Mouse (Mus musculus) adrenal gland, postnatal 25 days (tissue): ENCODE results near the gene Lrrc4c. TPM values are rescaled to one million over a fixed set of nuclear protein-coding genes. Genes with fewer than 3 reads are reported as not detected.
A peak's percentile ranks its signal among the peaks of the same experiment; 100 is the strongest.

Experiments
- DNase-seq: peaks from one replicate; pipeline ENCODE4 v3.0.0; 2021; ENCODE audit warnings: mixed read lengths
- total RNA-seq: library from RNA; stranded (reverse); gene quantifications from 2 replicates; pipeline ENCODE4 v1.2.3, GENCODE M21; 2021

Lrrc4c gene
- total RNA-seq, 1 experiment from 2014 or later: 3.8 TPM

- no peak for DNase-seq
Measured at GRCm38 (mm10) chr2:96547171-96547570, 229.2 kb downstream of the Lrrc4c start.

GRCm38 (mm10) chr2:96573755-96574154 is 255.8 kb downstream of the Lrrc4c start:
- DNase-seq: no peak

- DNase-seq: no peak
Measured at GRCm38 (mm10) chr2:96577701-96578100, 259.7 kb downstream of the Lrrc4c start.

- DNase-seq: no peak
Measured at GRCm38 (mm10) chr2:96580136-96580733, 262.3 kb downstream of the Lrrc4c start.

- peak; percentile 1 for DNase-seq
Measured at GRCm38 (mm10) chr2:96585665-96586064, 267.7 kb downstream of the Lrrc4c start.

- DNase-seq: no peak
Measured at GRCm38 (mm10) chr2:96604801-96605200, 286.8 kb downstream of the Lrrc4c start.

GRCm38 (mm10) chr2:96614121-96614520 is 296.2 kb downstream of the Lrrc4c start:
- no peak for DNase-seq

GRCm38 (mm10) chr2:96618691-96619205 is 300.8 kb downstream of the Lrrc4c start:
- DNase-seq: no peak

GRCm38 (mm10) chr2:96667113-96667512 is 349.1 kb downstream of the Lrrc4c start:
- DNase-seq: no peak

GRCm38 (mm10) chr2:96681806-96682205 is 363.8 kb downstream of the Lrrc4c start:
- no peak for DNase-seq

- DNase-seq: no peak
Measured at GRCm38 (mm10) chr2:96685328-96685727, 367.4 kb downstream of the Lrrc4c start.

- DNase-seq: no peak
Measured at GRCm38 (mm10) chr2:96705004-96705403, 387.0 kb downstream of the Lrrc4c start.

- DNase-seq: no peak
Measured at GRCm38 (mm10) chr2:96707772-96708350, 389.9 kb downstream of the Lrrc4c start.

- DNase-seq: no peak
Measured at GRCm38 (mm10) chr2:96714561-96714960, 396.6 kb downstream of the Lrrc4c start.

GRCm38 (mm10) chr2:96717353-96717752 is 399.4 kb downstream of the Lrrc4c start:
- DNase-seq: no peak

- DNase-seq: no peak
Measured at GRCm38 (mm10) chr2:96723395-96723794, 405.4 kb downstream of the Lrrc4c start.

GRCm38 (mm10) chr2:96736081-96736480 is 418.1 kb downstream of the Lrrc4c start:
- DNase-seq: no peak

GRCm38 (mm10) chr2:96755066-96755465 is 437.1 kb downstream of the Lrrc4c start:
- DNase-seq: no peak

GRCm38 (mm10) chr2:96757701-96758100 is 439.7 kb downstream of the Lrrc4c start:
- no peak for DNase-seq

GRCm38 (mm10) chr2:96763538-96763937 is 445.6 kb downstream of the Lrrc4c start:
- no peak for DNase-seq

GRCm38 (mm10) chr2:96775376-96775775 is 457.4 kb downstream of the Lrrc4c start:
- DNase-seq: no peak

- no peak for DNase-seq
Measured at GRCm38 (mm10) chr2:96796681-96797385, 478.9 kb downstream of the Lrrc4c start.

GRCm38 (mm10) chr2:96850839-96851396 is 532.9 kb downstream of the Lrrc4c start:
- DNase-seq: no peak
